Mouse (Mus musculus): ENCODE measurements around the gene Rab13.

The Rab13 gene

GRCm38 (mm10) chr3:90213377-90213866 lies at the start of gene Rab13, which contains the start of gene Rps27:
Gene Rab13 (plus strand): TSS chr3:90213695.
Gene Rps27 (minus strand): TSS chr3:90213651.
- DNase-seq (ENCODE audit: low read depth, low spot score), result peak; percentile 95

- no peak for DNase-seq (ENCODE audit: low read depth, low spot score)
These were observed 33.9 kb upstream of the Rab13 start for GRCm38 (mm10) chr3:90179566-90179965.

GRCm38 (mm10) chr3:90183581-90183980 lies 29.9 kb upstream of the Rab13 start:
- DNase-seq (ENCODE audit: low read depth, low spot score), result no peak

GRCm38 (mm10) chr3:90190859-90191510 lies 22.5 kb upstream of the Rab13 start:
- no peak for DNase-seq (ENCODE audit: low read depth, low spot score)

GRCm38 (mm10) chr3:90194759-90195158 lies 18.7 kb upstream of the Rab13 start:
- DNase-seq (ENCODE audit: low read depth, low spot score), result no peak

- DNase-seq (ENCODE audit: low read depth, low spot score), result no peak
These were observed 17.9 kb upstream of the Rab13 start for GRCm38 (mm10) chr3:90195644-90196043.

- DNase-seq (ENCODE audit: low read depth, low spot score), result no peak
These were observed 15.9 kb upstream of the Rab13 start for GRCm38 (mm10) chr3:90197548-90197947.

- DNase-seq (ENCODE audit: low read depth, low spot score), result no peak
These were observed 10.6 kb upstream of the Rab13 start for GRCm38 (mm10) chr3:90202884-90203283.

- DNase-seq (ENCODE audit: low read depth, low spot score), result no peak
These were observed 9.9 kb upstream of the Rab13 start for GRCm38 (mm10) chr3:90203619-90204018.

- DNase-seq (ENCODE audit: low read depth, low spot score), result no peak
These were observed 8.9 kb upstream of the Rab13 start for GRCm38 (mm10) chr3:90204582-90204981.

GRCm38 (mm10) chr3:90208662-90209061 lies 4.8 kb upstream of the Rab13 start:
- no peak for DNase-seq (ENCODE audit: low read depth, low spot score)

GRCm38 (mm10) chr3:90209908-90210566 lies 3.5 kb upstream of the Rab13 start:
- DNase-seq (ENCODE audit: low read depth, low spot score), result no peak

GRCm38 (mm10) chr3:90211475-90212398 lies 1.8 kb upstream of the Rab13 start:
- DNase-seq (ENCODE audit: low read depth, low spot score), result no peak

GRCm38 (mm10) chr3:90212723-90213122 lies 772 bp upstream of the Rab13 start:
- DNase-seq (ENCODE audit: low read depth, low spot score), result no peak

- no peak for DNase-seq (ENCODE audit: low read depth, low spot score)
These were observed 625 bp downstream of the Rab13 start for GRCm38 (mm10) chr3:90213956-90214684.

- DNase-seq (ENCODE audit: low read depth, low spot score), result no peak
These were observed 2.4 kb downstream of the Rab13 start for GRCm38 (mm10) chr3:90215825-90216380.

GRCm38 (mm10) chr3:90220088-90220487 lies 6.6 kb downstream of the Rab13 start:
- peak; percentile 79 for DNase-seq (ENCODE audit: low read depth, low spot score)

GRCm38 (mm10) chr3:90220531-90220951 lies 7.0 kb downstream of the Rab13 start:
- peak; percentile 60 for DNase-seq (ENCODE audit: low read depth, low spot score)

GRCm38 (mm10) chr3:90221123-90221522 lies 7.6 kb downstream of the Rab13 start:
- DNase-seq (ENCODE audit: low read depth, low spot score), result no peak

- no peak for DNase-seq (ENCODE audit: low read depth, low spot score)
These were observed 9.0 kb downstream of the Rab13 start for GRCm38 (mm10) chr3:90222455-90222854.

GRCm38 (mm10) chr3:90222941-90223340 lies 9.4 kb downstream of the Rab13 start:
- no peak for DNase-seq (ENCODE audit: low read depth, low spot score)
